Mouse (Mus musculus) midbrain, embryonic 11.5 days (tissue): ENCODE measurements around the gene Aldh8a1. TPM values are rescaled to one million over a fixed set of nuclear protein-coding genes. Genes with fewer than 3 reads are reported as not detected.

Experiments
- ATAC-seq: fragments of 200-750 bp; cut with Nextera tagmentation; 2 replicates; pipeline ENCODE4 v1.8.0; 2017; ENCODE audit warnings: moderate TSS enrichment, moderate library complexity; ENCODE audit not compliant: low FRiP score
- DNase-seq: peaks from one replicate; pipeline ENCODE4 v3.0.0; 2015; ENCODE audit warnings: low spot score; ENCODE audit errors: missing footprints
- H3K27ac ChIP-seq: fragments of 300-500 bp; sonication (generic); 2 replicates; pipeline ENCODE4 v1.5.1; 2014; ENCODE audit warnings: low read depth, low read length
- H3K27me3 ChIP-seq: fragments of 300-500 bp; sonication (generic); 2 replicates; pipeline ENCODE4 v1.6.1; 2014; ENCODE audit warnings: mild to moderate bottlenecking, low read length, moderate library complexity, mixed read lengths; ENCODE audit not compliant: control insufficient read depth, insufficient read depth
- H3K36me3 ChIP-seq: fragments of 300-500 bp; sonication (generic); 2 replicates; pipeline ENCODE4 v1.6.1; 2014; ENCODE audit warnings: mild to moderate bottlenecking, low read length, moderate library complexity, mixed read lengths; ENCODE audit not compliant: control insufficient read depth, insufficient read depth
- H3K4me1 ChIP-seq: fragments of 300-500 bp; sonication (generic); 2 replicates; pipeline ENCODE4 v1.6.1; 2014; ENCODE audit warnings: low read length; ENCODE audit not compliant: control insufficient read depth, insufficient read depth
- H3K4me2 ChIP-seq: fragments of 300-500 bp; sonication (generic); 2 replicates; pipeline ENCODE4 v1.6.1; 2014; ENCODE audit warnings: mild to moderate bottlenecking, moderate library complexity
- H3K4me3 ChIP-seq: fragments of 300-500 bp; sonication (generic); 2 replicates; pipeline ENCODE4 v1.5.1; 2014; ENCODE audit warnings: low read depth, low read length
- H3K9ac ChIP-seq: fragments of 300-500 bp; sonication (generic); 2 replicates; pipeline ENCODE4 v1.6.1; 2014; ENCODE audit warnings: low read length
- H3K9me3 ChIP-seq: fragments of 300-500 bp; sonication (generic); 2 replicates; pipeline ENCODE4 v1.6.1; 2016; ENCODE audit warnings: low read length; ENCODE audit not compliant: control insufficient read depth
- WGBS: fragments of 180-500 bp; shearing (Covaris S2); extraction: QIAGEN DNeasy Blood & Tissue Kit; methylation state at CpG from one replicate; pipeline ENCODE4 v1.1.7; 2014; 5-methylcytosine and 5-hydroxymethylcytosine counted together
- polyA plus RNA-seq: library from polyadenylated mRNA; unstranded; fragments of >200 nt; fragmentation: Nextera tagmentation; extraction: Ambion mirVana; gene quantifications from 2 replicates; pipeline ENCODE4 v1.2.1, GENCODE M21; 2014

The Aldh8a1 gene
- polyA plus RNA-seq, 1 experiment from 2014 or later, result not detected

- Histone ChIP-seq H3K27me3 (no peaks in the 10 kb centered on the region), H3K4me3 (no peak overlapping the region), H3K36me3 (no peaks in the 10 kb centered on the region), H3K4me2 (no peak overlapping the region), H3K9me3 (no peaks in the 10 kb centered on the region), H3K9ac (no peak overlapping the region), H3K4me1 (no peaks in the 10 kb centered on the region), H3K27ac (no peak overlapping the region)
- DNase-seq, result peak; percentile 45
- ATAC-seq, result no peak
- 80% methylated on average over 2 of the region's 2 CpGs for WGBS
Measured at GRCm38 (mm10) chr10:21400453-21400852, 23.4 kb downstream of the Aldh8a1 start.

DNA sequence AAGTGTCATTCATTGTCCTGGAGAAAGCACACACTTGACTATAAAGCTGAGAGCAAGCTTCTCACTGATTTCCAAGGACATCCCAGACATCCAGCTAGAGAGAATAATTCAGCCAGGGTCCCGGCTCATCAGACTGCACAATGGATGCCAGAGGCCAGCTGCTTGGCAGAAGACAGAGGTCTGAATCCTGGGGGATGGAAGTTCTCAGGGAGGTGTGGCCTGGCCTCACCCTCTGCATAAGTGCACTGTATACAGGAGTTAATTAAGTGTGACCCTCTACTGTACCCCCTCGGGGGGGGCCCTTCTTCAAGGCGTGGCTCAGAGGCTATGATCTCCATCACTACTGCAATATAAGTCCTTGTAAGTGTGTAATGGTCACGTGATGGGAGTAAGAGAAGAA lies 24.2 kb downstream of the Aldh8a1 start:
- Histone ChIP-seq H3K27ac (no peak overlapping the region), H3K4me3 (no peak overlapping the region), H3K36me3 (no peaks in the 10 kb centered on the region), H3K27me3 (no peaks in the 10 kb centered on the region), H3K9ac (no peak overlapping the region), H3K9me3 (no peaks in the 10 kb centered on the region), H3K4me2 (no peak overlapping the region), H3K4me1 (no peaks in the 10 kb centered on the region)
- DNase-seq, result peak; percentile 62
- 78% methylated on average over 4 of the region's 4 CpGs for WGBS
- ATAC-seq, result no peak

DNA sequence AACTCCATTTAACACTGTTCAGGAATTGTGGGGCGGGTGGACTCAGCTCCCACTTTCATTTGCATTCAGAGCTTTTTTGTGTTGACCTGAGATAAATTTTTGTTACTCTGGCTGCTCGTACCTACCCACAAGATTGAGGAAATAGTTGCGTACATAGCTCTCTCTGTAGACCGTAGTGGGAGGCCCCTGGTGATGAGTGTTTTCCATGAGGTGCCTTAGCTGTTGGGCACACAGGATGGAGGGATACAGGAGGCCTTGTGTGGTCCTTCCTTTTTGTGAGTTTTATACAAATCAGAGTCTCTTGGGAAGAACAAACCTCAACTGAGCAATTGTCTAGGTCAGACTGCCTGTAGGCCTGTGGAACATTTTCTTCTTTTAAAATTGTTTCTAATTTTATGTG lies 27.7 kb downstream of the Aldh8a1 start:
- no peak overlapping the region for H3K27ac ChIP-seq
- ATAC-seq (no peak), DNase-seq (no peak)
- no peaks in the 10 kb centered on the region for H3K36me3 ChIP-seq
- no peak overlapping the region for H3K4me2 ChIP-seq
- no peak overlapping the region for H3K9ac ChIP-seq
- H3K9me3 ChIP-seq, result no peaks in the 10 kb centered on the region
- 88% methylated on average over 4 of the region's 4 CpGs for WGBS
- H3K4me3 ChIP-seq, result no peak overlapping the region
- H3K4me1 ChIP-seq, result no peaks in the 10 kb centered on the region
- H3K27me3 ChIP-seq, result no peaks in the 10 kb centered on the region

GRCm38 (mm10) chr10:21405707-21406534 lies 28.8 kb downstream of the Aldh8a1 start:
- no peak overlapping the region for H3K9ac ChIP-seq
- no peak overlapping the region for H3K4me3 ChIP-seq
- no peaks in the 10 kb centered on the region for H3K36me3 ChIP-seq
- no peak overlapping the region for H3K4me2 ChIP-seq
- no peak for ATAC-seq
- peak; percentile 67 for DNase-seq
- H3K27ac ChIP-seq, result no peak overlapping the region
- no peaks in the 10 kb centered on the region for H3K27me3 ChIP-seq
- H3K4me1 ChIP-seq, result no peaks in the 10 kb centered on the region
- WGBS, result 80% methylated on average over 11 of the region's 11 CpGs
- H3K9me3 ChIP-seq, result no peaks in the 10 kb centered on the region

DNA sequence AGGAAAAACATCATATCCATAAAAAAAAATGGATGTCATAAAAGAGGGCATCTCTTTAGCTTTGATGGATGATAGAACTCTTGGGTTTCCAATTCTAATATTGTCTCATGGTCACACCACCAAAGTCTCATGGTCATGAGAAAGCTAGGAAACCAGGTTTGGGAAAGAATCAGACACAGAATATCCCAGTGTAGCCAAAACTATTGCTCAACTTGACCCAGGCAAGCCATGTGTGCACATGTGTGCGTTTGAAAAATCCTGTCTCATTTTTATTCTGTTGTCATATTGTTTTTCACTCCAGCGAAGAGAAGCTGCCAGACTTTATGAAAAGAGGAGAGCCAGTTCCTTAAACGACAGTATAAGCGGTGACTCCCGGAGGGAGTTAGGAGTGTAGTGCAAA lies 33.6 kb downstream of the Aldh8a1 start:
- H3K27me3 ChIP-seq, result no peaks in the 10 kb centered on the region
- H3K4me2 ChIP-seq, result no peak overlapping the region
- H3K36me3 ChIP-seq, result no peaks in the 10 kb centered on the region
- ATAC-seq (no peak), DNase-seq (peak; percentile 28)
- WGBS, result 83% methylated on average over 5 of the region's 5 CpGs
- H3K4me1 ChIP-seq, result no peaks in the 10 kb centered on the region
- H3K4me3 ChIP-seq, result no peak overlapping the region
- no peaks in the 10 kb centered on the region for H3K9me3 ChIP-seq
- H3K27ac ChIP-seq, result no peak overlapping the region
- no peak overlapping the region for H3K9ac ChIP-seq

- H3K9ac ChIP-seq, result no peak overlapping the region
- no peaks in the 10 kb centered on the region for H3K4me1 ChIP-seq
- H3K36me3 ChIP-seq, result no peaks in the 10 kb centered on the region
- no peak overlapping the region for H3K4me2 ChIP-seq
- no peaks in the 10 kb centered on the region for H3K27me3 ChIP-seq
- no peak overlapping the region for H3K27ac ChIP-seq
- H3K9me3 ChIP-seq, result no peaks in the 10 kb centered on the region
- DNase-seq (peak; percentile 39), ATAC-seq (no peak)
- 80% methylated on average over 6 of the region's 6 CpGs for WGBS
- no peak overlapping the region for H3K4me3 ChIP-seq
Measured at GRCm38 (mm10) chr10:21411621-21412205, 34.6 kb downstream of the Aldh8a1 start.

- Histone ChIP-seq H3K9me3 (no peaks in the 10 kb centered on the region), H3K4me2 (no peak overlapping the region), H3K4me1 (no peaks in the 10 kb centered on the region), H3K36me3 (no peaks in the 10 kb centered on the region), H3K4me3 (no peak overlapping the region), H3K9ac (no peak overlapping the region), H3K27ac (no peak overlapping the region), H3K27me3 (no peaks in the 10 kb centered on the region)
- 82% methylated on average over 4 of the region's 4 CpGs for WGBS
- ATAC-seq (no peak), DNase-seq (no peak)
Measured at GRCm38 (mm10) chr10:21415031-21415430, 37.9 kb downstream of the Aldh8a1 start.

GRCm38 (mm10) chr10:21416184-21416583 lies 39.1 kb downstream of the Aldh8a1 start:
- 90% methylated on average over 5 of the region's 5 CpGs for WGBS
- Histone ChIP-seq H3K4me2 (no peak overlapping the region), H3K36me3 (no peaks in the 10 kb centered on the region)

GRCm38 (mm10) chr10:21419188-21419587 lies 42.1 kb downstream of the Aldh8a1 start:
- DNase-seq, result no peak
- H3K27ac ChIP-seq, result no peak overlapping the region
- no peak overlapping the region for H3K4me2 ChIP-seq
- WGBS, result 82% methylated on average over 14 of the region's 14 CpGs
- H3K36me3 ChIP-seq, result no peaks in the 10 kb centered on the region
- H3K9me3 ChIP-seq, result no peaks in the 10 kb centered on the region
- H3K9ac ChIP-seq, result no peak overlapping the region
- no peak overlapping the region for H3K4me3 ChIP-seq
- no peaks in the 10 kb centered on the region for H3K4me1 ChIP-seq
- no peaks in the 10 kb centered on the region for H3K27me3 ChIP-seq
- ATAC-seq, result no peak

More at GRCm38 (mm10) chr10:21416184-21416583, 39.1 kb downstream of the Aldh8a1 start:
- Histone ChIP-seq H3K9ac (no peak overlapping the region), H3K4me3 (no peak overlapping the region), H3K9me3 (no peaks in the 10 kb centered on the region), H3K27ac (no peak overlapping the region), H3K27me3 (no peaks in the 10 kb centered on the region), H3K4me1 (no peaks in the 10 kb centered on the region)
- DNase-seq (no peak), ATAC-seq (no peak)
